Mouse (Mus musculus) liver, postnatal 0 days (tissue): Measurements from ENCODE around the gene Acsbg1.

Experiments
- CTCF ChIP-seq: sonication (generic); IDR thresholded peaks from 2 replicates; pipeline ENCODE4 v1.5.1; 2016; ENCODE audit warnings: antibody characterized with exemption, low read depth
- EP300 ChIP-seq: IDR thresholded peaks from 2 replicates; pipeline ENCODE4 v1.6.1; 2016; ENCODE audit warnings: antibody characterized with exemption, low read depth, mild to moderate bottlenecking

DNA sequence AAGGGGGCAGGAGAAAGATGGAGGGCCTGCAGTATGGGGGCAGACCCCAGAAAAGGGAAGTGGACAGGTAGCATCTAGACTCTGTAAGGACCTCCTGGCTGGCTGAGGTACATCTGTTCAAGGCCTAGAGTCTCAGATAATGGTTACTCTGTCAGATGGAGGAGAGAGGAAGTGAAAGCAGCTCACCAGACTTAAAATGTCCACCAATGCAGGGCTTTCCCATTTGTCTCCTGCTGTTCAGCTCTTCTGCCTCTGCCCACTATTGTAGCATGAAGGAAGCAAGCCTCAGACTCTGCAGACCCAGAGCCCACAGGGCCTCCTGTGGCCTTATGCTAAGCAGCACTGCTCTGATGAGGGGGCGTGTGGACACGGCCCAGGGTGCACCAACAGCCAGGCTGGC lies 106.6 kb downstream of the Acsbg1 start:
- no peak for TF ChIP-seq CTCF
- TF ChIP-seq EP300, result no peak
